Mouse (Mus musculus) stomach, embryonic 16.5 days (tissue): ENCODE results near the gene Lima1. TPM values are rescaled to one million over a fixed set of nuclear protein-coding genes. Genes with fewer than 3 reads are reported as not detected.
A peak's percentile ranks its signal among the peaks of the same experiment; 100 is the strongest.

ENCODE experiments used
- ATAC-seq: fragments of 200-750 bp; cut with Nextera tagmentation; 2 replicates; pipeline ENCODE4 v1.8.0; 2017; ENCODE audit warnings: moderate number of reproducible peaks, moderate TSS enrichment; ENCODE audit not compliant: insufficient read depth, low FRiP score
- H3K27ac ChIP-seq: fragments of 300-500 bp; sonication (generic); 2 replicates; pipeline ENCODE4 v1.5.1; 2014; ENCODE audit warnings: low read length
- H3K27me3 ChIP-seq: fragments of 300-500 bp; sonication (generic); 2 replicates; pipeline ENCODE4 v1.6.1; 2014; ENCODE audit warnings: low read length, control low read depth, mixed read lengths; ENCODE audit not compliant: control insufficient read depth, insufficient read depth
- H3K36me3 ChIP-seq: fragments of 300-500 bp; sonication (generic); 2 replicates; pipeline ENCODE4 v1.6.1; 2014; ENCODE audit warnings: low read length; ENCODE audit not compliant: control insufficient read depth, insufficient read depth
- H3K4me1 ChIP-seq: fragments of 300-500 bp; sonication (generic); 2 replicates; pipeline ENCODE4 v1.6.1; 2014; ENCODE audit warnings: low read length, control low read depth, mixed read lengths; ENCODE audit not compliant: control insufficient read depth, insufficient read depth
- H3K4me2 ChIP-seq: fragments of 300-500 bp; sonication (generic); 2 replicates; pipeline ENCODE4 v1.6.1; 2014; ENCODE audit warnings: low read depth, low read length, mixed read lengths
- H3K4me3 ChIP-seq: fragments of 300-500 bp; sonication (generic); replicated peaks from 2 replicates; pipeline ENCODE4 v1.5.1; 2014; ENCODE audit warnings: mild to moderate bottlenecking, low read length
- H3K9ac ChIP-seq: fragments of 300-500 bp; sonication (generic); 2 replicates; pipeline ENCODE4 v1.6.1; 2014; ENCODE audit warnings: low read length
- H3K9me3 ChIP-seq: fragments of 300-500 bp; sonication (generic); replicated peaks from 2 replicates; pipeline ENCODE4 v1.6.1; 2016; ENCODE audit warnings: low read length, control low read depth; ENCODE audit not compliant: control insufficient read depth
- WGBS: fragments of 180-500 bp; shearing (Covaris S2); extraction: QIAGEN DNeasy Blood & Tissue Kit; methylation state at CpG from one replicate; pipeline ENCODE4 v1.1.7; 2014; 5-methylcytosine and 5-hydroxymethylcytosine counted together
- polyA plus RNA-seq: library from polyadenylated mRNA; unstranded; fragments of >200 nt; fragmentation: Nextera tagmentation; extraction: Ambion mirVana; gene quantifications from 2 replicates; pipeline ENCODE4 v1.2.1, GENCODE M21; 2015

The Lima1 gene
- polyA plus RNA-seq, 1 experiment from 2014 or later, result 89.4 TPM

DNA sequence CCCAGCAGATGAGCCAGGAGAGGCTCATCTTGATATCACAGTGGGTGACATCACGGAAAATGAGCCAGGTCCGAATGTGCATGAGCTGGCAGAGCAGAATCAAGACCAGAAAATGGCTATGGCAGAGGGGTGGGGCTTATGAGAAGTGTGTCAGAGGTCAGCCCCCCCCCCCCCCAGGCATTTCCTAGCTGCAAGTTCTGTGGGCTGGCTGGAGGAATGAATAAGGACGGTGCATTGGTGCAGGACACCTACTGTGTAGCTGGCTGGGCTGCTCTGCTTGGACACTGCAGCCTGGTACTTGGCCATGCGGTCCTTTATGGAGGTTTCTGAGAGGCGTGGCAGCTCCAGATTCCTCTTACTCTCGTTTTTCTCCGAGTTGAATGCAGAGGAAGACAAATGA is 69.1 kb downstream of the Lima1 start:
- Histone ChIP-seq H3K9ac (no peak overlapping the region), H3K36me3 (peaks cover 13% of the 10 kb centered on the region; the same call in 1 of the 2 replicates), H3K27ac (no peak overlapping the region), H3K4me1 (no peaks in the 10 kb centered on the region), H3K27me3 (no peaks in the 10 kb centered on the region), H3K4me2 (no peak overlapping the region), H3K9me3 (no peaks in the 10 kb centered on the region), H3K4me3 (no peak overlapping the region)
- WGBS, result 46% methylated on average over 7 of the region's 7 CpGs
- ATAC-seq, result no peak

DNA sequence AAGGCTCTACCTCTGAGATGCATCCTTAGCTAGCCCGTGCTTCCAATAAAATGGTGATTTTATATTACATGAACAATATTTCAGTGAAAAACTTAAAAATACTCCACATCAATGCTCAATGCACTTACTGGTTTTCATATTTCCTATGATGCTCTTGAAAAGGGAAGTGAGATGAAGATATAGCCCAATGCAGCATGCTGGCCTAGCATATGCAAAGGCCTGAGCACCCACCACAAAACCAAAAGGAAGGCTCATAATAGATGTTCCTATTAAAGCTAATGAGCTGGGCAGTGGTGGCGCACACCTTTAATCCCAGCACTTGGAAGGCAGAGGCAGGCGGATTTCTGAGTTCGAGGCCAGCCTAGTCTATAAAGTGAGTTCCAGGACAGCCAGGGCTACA is 69.6 kb downstream of the Lima1 start:
- H3K4me3 ChIP-seq, result no peak overlapping the region
- no peaks in the 10 kb centered on the region for H3K4me1 ChIP-seq
- H3K4me2 ChIP-seq, result no peak overlapping the region
- 96% methylated on average over 4 of the region's 4 CpGs for WGBS
- H3K27ac ChIP-seq, result no peak overlapping the region
- no peaks in the 10 kb centered on the region for H3K27me3 ChIP-seq
- no peaks in the 10 kb centered on the region for H3K9me3 ChIP-seq
- no peak overlapping the region for H3K9ac ChIP-seq
- peaks cover 13% of the 10 kb centered on the region; the same call in 1 of the 2 replicates for H3K36me3 ChIP-seq
- ATAC-seq, result no peak

DNA sequence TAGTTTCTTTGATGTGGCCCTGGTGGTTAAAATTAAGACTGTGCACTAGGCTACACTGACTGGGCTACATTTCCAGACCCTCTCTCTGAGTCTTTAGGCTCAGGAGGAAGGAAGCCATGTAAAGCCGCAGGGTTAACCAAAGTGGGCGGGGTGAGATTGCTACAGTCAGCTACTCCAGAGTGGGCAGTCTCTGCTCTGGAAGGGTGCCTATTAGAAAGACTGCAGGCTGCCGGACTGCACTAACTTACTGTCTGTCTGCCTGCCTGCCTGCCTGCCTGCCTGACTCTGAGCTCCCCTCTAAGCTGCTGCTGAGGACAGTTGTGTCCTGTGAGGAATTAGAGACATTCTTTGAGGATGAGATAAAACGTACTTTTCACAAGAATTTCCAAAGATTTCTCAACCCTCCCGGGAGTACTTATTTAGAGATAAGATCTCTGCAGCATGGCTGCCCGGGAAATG is 72.0 kb downstream of the Lima1 start:
- H3K4me2 ChIP-seq, result no peak overlapping the region
- 0 out of 2 replicates have a peak, but pooled peaks cover 3% of the 10 kb centered on the region for H3K4me1 ChIP-seq
- 16% methylated on average over 6 of the region's 6 CpGs for WGBS
- peaks cover 13% of the 10 kb centered on the region for H3K36me3 ChIP-seq
- peak; percentile 60 for ATAC-seq
- H3K9me3 ChIP-seq, result no peaks in the 10 kb centered on the region
- no peaks in the 10 kb centered on the region for H3K27me3 ChIP-seq
- H3K4me3 ChIP-seq, result no peak overlapping the region
- H3K27ac ChIP-seq, result peak overlapping the region; percentile 7; the same call in 1 of the 2 replicates
- no peak overlapping the region for H3K9ac ChIP-seq

DNA sequence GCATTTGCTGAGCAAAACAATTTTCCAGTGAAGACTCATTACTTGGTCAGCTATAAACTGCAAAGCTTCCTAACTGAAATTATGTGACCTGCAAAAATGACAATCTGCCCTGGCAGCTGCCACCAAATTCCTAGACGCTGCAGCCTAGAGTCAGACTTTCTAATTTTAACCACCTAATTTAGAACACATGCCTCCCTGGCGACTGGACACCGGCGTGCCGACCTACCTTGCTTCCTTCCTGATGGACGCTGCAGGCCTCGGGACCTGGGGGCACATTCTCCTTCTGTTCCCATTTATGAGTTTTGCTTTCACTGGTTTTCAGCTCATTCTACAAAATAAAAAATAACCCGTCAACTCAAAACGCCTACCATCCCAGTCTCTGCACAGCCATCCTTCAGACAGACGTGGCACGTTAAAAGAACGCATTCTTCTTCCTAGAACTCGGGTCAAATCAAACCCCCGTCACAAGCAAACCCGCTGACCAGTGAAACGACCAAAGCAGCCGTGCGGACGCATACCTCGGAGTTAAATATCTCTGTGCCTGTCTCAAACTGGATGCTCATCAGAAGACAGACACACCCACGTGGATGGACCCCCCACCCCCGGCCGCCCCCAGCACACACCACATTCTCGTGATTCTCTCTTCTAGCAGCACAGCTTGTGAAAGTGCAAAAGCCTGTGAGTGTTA is 73.2 kb downstream of the Lima1 start:
- WGBS, result 62% methylated on average over 24 of the region's 24 CpGs
- no peak overlapping the region for H3K9ac ChIP-seq
- no peak for ATAC-seq

DNA sequence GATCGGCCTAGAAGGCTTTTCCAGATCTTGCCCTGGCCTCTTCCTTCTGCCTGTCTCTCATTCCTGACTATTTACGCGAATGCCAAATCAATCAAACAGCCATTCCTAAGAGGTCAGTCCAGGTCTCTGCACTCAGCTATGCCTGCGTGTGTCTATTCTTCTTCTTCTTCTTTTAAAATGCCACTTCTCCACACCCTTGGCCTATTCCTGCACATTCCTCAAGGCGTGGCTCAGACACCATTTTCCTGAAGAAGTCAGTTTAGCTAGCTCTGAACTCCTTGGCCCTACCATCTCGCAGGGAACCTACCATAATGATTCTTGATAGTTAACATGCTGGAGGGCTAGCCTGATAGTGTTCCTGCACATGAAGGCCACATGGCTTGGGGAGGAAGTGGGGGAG is 75.5 kb downstream of the Lima1 start:
- Histone ChIP-seq H3K27me3 (no peaks in the 10 kb centered on the region), H3K4me2 (no peak overlapping the region), H3K4me3 (no peak overlapping the region), H3K9ac (no peak overlapping the region), H3K27ac (peak overlapping the region; percentile 58; the same call in 1 of the 2 replicates), H3K4me1 (0 out of 2 replicates have a peak, but pooled peaks cover 3% of the 10 kb centered on the region), H3K9me3 (no peaks in the 10 kb centered on the region), H3K36me3 (peaks cover 13% of the 10 kb centered on the region; the same call in 1 of the 2 replicates)
- no peak for ATAC-seq
- 50% methylated on average over 6 of the region's 6 CpGs for WGBS

More for the DNA sequence above, 73.2 kb downstream of the Lima1 start:
- H3K4me2 ChIP-seq, result no peak overlapping the region
- no peak overlapping the region for H3K27ac ChIP-seq
- no peaks in the 10 kb centered on the region for H3K27me3 ChIP-seq
- no peak overlapping the region for H3K4me3 ChIP-seq
- 0 out of 2 replicates have a peak, but pooled peaks cover 3% of the 10 kb centered on the region for H3K4me1 ChIP-seq
- no peaks in the 10 kb centered on the region for H3K9me3 ChIP-seq
- peaks cover 13% of the 10 kb centered on the region for H3K36me3 ChIP-seq

DNA sequence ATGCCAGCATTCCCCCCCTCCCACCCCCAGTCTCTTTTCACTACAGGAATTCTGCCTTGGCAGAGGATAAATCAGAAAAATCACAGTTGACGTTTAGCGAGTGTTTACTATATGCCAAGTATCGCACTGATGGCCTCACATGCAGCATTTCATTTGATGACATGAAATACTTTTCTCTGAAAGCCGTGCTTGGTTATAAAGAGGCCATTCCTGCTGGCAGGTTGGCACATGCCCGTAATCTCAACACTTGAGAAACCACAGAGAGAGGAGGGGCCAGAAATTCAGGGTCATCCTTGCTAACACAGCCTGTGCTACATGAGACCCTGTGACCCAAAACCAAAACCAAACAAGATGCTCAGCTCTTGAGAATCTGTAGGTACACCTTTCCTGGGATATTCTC is 77.4 kb downstream of the Lima1 start:
- no peak overlapping the region for H3K4me3 ChIP-seq
- WGBS, result 59% methylated on average over 5 of the region's 5 CpGs
- H3K9me3 ChIP-seq, result no peaks in the 10 kb centered on the region
- H3K4me1 ChIP-seq, result 0 out of 2 replicates have a peak, but pooled peaks cover 3% of the 10 kb centered on the region
- H3K27me3 ChIP-seq, result no peaks in the 10 kb centered on the region
- no peak overlapping the region; the same call in 1 of the 2 replicates for H3K9ac ChIP-seq
- peak overlapping the region; percentile 78 for H3K27ac ChIP-seq
- peaks cover 26% of the 10 kb centered on the region; the same call in 1 of the 2 replicates for H3K36me3 ChIP-seq
- no peak for ATAC-seq
- H3K4me2 ChIP-seq, result no peak overlapping the region

DNA sequence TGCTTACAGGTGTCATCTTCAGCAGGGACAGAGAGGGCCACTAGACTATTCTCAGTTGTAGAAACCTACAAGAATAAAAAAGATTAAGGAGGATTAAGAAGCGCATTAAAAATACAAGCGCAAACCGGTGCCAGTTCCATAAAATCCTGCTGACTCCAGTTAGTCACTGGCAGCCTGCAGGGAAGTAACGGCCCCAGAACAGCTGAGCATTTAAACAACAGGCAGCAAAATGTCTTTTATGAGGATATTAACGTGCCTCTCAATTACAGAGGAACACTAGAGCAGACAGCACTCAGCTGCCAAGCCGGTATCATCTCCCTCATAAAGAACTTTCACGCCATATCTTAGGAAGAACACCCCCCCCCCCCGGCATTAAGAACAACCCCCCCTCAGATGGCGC is 78.5 kb downstream of the Lima1 start:
- Histone ChIP-seq H3K27me3 (no peaks in the 10 kb centered on the region), H3K9me3 (no peaks in the 10 kb centered on the region), H3K4me3 (no peak overlapping the region), H3K9ac (no peak overlapping the region), H3K4me1 (0 out of 2 replicates have a peak, but pooled peaks cover 3% of the 10 kb centered on the region), H3K36me3 (peaks cover 32% of the 10 kb centered on the region), H3K27ac (no peak overlapping the region), H3K4me2 (no peak overlapping the region)
- 78% methylated on average over 9 of the region's 9 CpGs for WGBS
- no peak for ATAC-seq

DNA sequence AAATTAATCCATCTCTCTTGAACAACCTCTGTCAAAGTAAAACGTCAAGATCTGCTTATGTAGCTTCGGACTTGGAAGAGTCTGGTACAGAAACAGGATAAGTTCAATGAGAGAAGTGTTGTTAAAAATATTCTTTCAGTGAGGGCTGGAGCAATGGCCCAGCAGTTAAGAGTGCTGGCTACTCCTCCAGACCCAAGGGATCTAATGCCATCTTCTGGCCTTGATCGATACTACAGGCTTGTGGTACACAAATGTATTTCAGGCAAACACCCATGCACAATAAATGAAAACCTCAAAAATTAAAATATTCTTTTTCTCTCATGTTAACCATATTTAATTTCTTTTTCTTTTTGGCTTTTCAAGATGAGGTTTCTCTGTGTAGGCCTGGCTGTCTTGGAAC is 79.2 kb downstream of the Lima1 start:
- WGBS, result 74% methylated on average over 3 of the region's 3 CpGs
- H3K9ac ChIP-seq, result no peak overlapping the region
- no peaks in the 10 kb centered on the region for H3K9me3 ChIP-seq
- no peak overlapping the region for H3K27ac ChIP-seq
- no peak overlapping the region for H3K4me2 ChIP-seq
- no peak for ATAC-seq
- no peak overlapping the region for H3K4me3 ChIP-seq
- H3K27me3 ChIP-seq, result no peaks in the 10 kb centered on the region
- H3K4me1 ChIP-seq, result 0 out of 2 replicates have a peak, but pooled peaks cover 3% of the 10 kb centered on the region
- H3K36me3 ChIP-seq, result peaks cover 32% of the 10 kb centered on the region

DNA sequence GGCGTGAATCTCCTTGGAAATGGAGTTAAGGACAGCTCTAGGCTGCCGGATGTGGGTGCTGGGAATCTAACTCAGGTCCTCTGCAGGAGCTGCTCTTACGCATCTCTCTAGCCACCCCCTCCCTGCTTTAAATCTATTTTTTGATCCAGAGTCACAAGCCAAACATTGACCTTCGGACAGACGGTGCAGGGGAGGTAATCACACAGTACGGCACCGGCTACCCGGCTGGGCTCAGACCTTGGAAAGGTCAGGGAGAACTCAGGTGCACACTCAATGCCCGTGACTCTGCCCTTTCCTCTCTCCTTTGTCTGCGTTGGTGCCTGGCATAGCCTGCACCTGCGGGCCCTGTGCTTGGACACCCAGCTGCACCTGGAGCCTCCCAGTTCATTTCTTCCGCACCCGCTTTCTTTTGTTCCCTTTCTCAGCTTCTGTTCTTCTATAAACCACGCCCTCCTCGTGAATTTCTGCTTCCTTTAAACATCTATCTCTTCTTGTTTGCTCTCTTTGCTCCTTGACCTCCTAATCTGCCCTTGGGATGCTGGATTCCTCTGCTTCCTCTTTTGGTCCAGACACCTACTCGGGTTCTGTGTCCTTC is 82.9 kb downstream of the Lima1 start:
- no peak for ATAC-seq
- 84% methylated on average over 16 of the region's 16 CpGs for WGBS
- Histone ChIP-seq H3K4me3 (no peak overlapping the region), H3K9me3 (no peaks in the 10 kb centered on the region), H3K4me1 (no peaks in the 10 kb centered on the region), H3K27ac (no peak overlapping the region), H3K36me3 (peaks cover 32% of the 10 kb centered on the region), H3K4me2 (no peak overlapping the region), H3K9ac (no peak overlapping the region), H3K27me3 (no peaks in the 10 kb centered on the region)
